Mouse (Mus musculus) adrenal gland, adult 2 months (tissue): ENCODE measurements around the gene Cblc. TPM values are rescaled to one million over a fixed set of nuclear protein-coding genes. Genes with fewer than 3 reads are reported as not detected.

Source experiments
- polyA plus RNA-seq: library from polyadenylated mRNA; depleted of rRNA; stranded (reverse); fragments of >200 nt; gene quantifications from 2 replicates; pipeline ENCODE4 v1.2.3, GENCODE M21; 2012; rRNA removed
- total RNA-seq, 2 experiments: library from RNA; stranded (reverse); gene quantifications; 2 replicates each; pipeline ENCODE4 v1.2.3; 2021

Cblc gene
- total and polyA plus RNA-seq, 3 experiments: not detected

Other genes starting within 250 kb of the Cblc start
- 10 to 100 TPM; 68.3 to 70.8 TPM for gene Ppp1r37, start 233.7 kb downstream of the Cblc start, total RNA-seq
- 159 and 163 TPM in 2 replicates for gene Ppp1r37, start 233.7 kb downstream of the Cblc start, polyA plus RNA-seq
- gene Zfp296, start 219.5 kb downstream of the Cblc start, total RNA-seq: under 1 TPM; 0.69 to 0.98 TPM
- gene Zfp296, start 219.5 kb downstream of the Cblc start, polyA plus RNA-seq: 3.1 and 3.4 TPM in 2 replicates
- gene Gemin7, start 219.2 kb downstream of the Cblc start, total RNA-seq: 10 to 100 TPM; 83.8 to 84.2 TPM
- gene Gemin7, start 219.2 kb downstream of the Cblc start, polyA plus RNA-seq: 177 and 183 TPM in 2 replicates
- gene Clasrp, start 192.3 kb downstream of the Cblc start, total RNA-seq: 10 to 100 TPM; 34.4 to 37.3 TPM
- 280 and 380 TPM in 2 replicates for gene Clasrp, start 192.3 kb downstream of the Cblc start, polyA plus RNA-seq
- 10 to 100 TPM; 26.5 to 33.9 TPM for gene Relb, start 167.4 kb downstream of the Cblc start, total RNA-seq
- 79.2 and 85.8 TPM in 2 replicates for gene Relb, start 167.4 kb downstream of the Cblc start, polyA plus RNA-seq
- 100 to 1,000 TPM; 151 to 152 TPM for gene Clptm1, start 131.8 kb downstream of the Cblc start, total RNA-seq
- gene Clptm1, start 131.8 kb downstream of the Cblc start, polyA plus RNA-seq: 157 and 178 TPM in 2 replicates
- 1 to 10 TPM in 1 of 2 experiments, not detected in 1; 3.1 TPM for gene Apoc2, start 118.9 kb downstream of the Cblc start, total RNA-seq
- 0.28 TPM in 1 of 2 replicates, not detected in the other for gene Apoc2, start 118.9 kb downstream of the Cblc start, polyA plus RNA-seq
- gene Gm44805, start 115.4 kb downstream of the Cblc start, total RNA-seq: 1 to 10 TPM; 1.5 to 1.9 TPM
- gene Gm44805, start 115.4 kb downstream of the Cblc start, polyA plus RNA-seq: 2.3 and 4.1 TPM in 2 replicates
- 100 to 1,000 TPM in 1 of 2 experiments, 10 to 100 TPM in 1; 40.7 to 204 TPM for gene Apoc4, start 115.3 kb downstream of the Cblc start, total RNA-seq
- 95.0 and 181 TPM in 2 replicates for gene Apoc4, start 115.3 kb downstream of the Cblc start, polyA plus RNA-seq
- 1,000 to 10,000 TPM in 1 of 2 experiments, 100 to 1,000 TPM in 1; 204 to 1,066 TPM for gene Apoc1, start 104.1 kb downstream of the Cblc start, total RNA-seq
- 76.5 and 212 TPM in 2 replicates for gene Apoc1, start 104.1 kb downstream of the Cblc start, polyA plus RNA-seq
- 1,000 to 10,000 TPM; 1,105 to 1,118 TPM for gene Apoe, start 97.6 kb downstream of the Cblc start, total RNA-seq
- 1,670 and 1,938 TPM in 2 replicates for gene Apoe, start 97.6 kb downstream of the Cblc start, polyA plus RNA-seq
- gene Tomm40, start 81.4 kb downstream of the Cblc start, total RNA-seq: 100 to 1,000 TPM; 115 to 143 TPM
- gene Tomm40, start 81.4 kb downstream of the Cblc start, polyA plus RNA-seq: 164 and 165 TPM in 2 replicates
- gene Nectin2, start 46.3 kb downstream of the Cblc start, total RNA-seq: 10 to 100 TPM; 76.9 to 98.1 TPM
- 138 and 165 TPM in 2 replicates for gene Nectin2, start 46.3 kb downstream of the Cblc start, polyA plus RNA-seq
- 10 to 100 TPM; 35.9 to 61.1 TPM for gene Bcam, start 25.8 kb downstream of the Cblc start, total RNA-seq
- gene Bcam, start 25.8 kb downstream of the Cblc start, polyA plus RNA-seq: 103 and 108 TPM in 2 replicates
- gene Bcl3, start 26.0 kb upstream of the Cblc start, total RNA-seq: 10 to 100 TPM; 26.7 to 34.1 TPM
- 155 and 161 TPM in 2 replicates for gene Bcl3, start 26.0 kb upstream of the Cblc start, polyA plus RNA-seq
- gene Gm19345, start 55.2 kb upstream of the Cblc start, total RNA-seq: under 1 TPM in 1 of 2 experiments, not detected in 1; 0.86 TPM
- gene Gm19345, start 55.2 kb upstream of the Cblc start, polyA plus RNA-seq: 0.71 and 1.3 TPM in 2 replicates
- not detected for gene Ceacam16, start 64.5 kb upstream of the Cblc start, total RNA-seq
- gene Ceacam16, start 64.5 kb upstream of the Cblc start, polyA plus RNA-seq: 0.52 and 0.55 TPM in 2 replicates
- not detected for gene Ceacam19, start 91.2 kb upstream of the Cblc start, total RNA-seq
- not detected in 2 replicates for gene Ceacam19, start 91.2 kb upstream of the Cblc start, polyA plus RNA-seq
- gene Pvr, start 124.4 kb upstream of the Cblc start, total RNA-seq: 10 to 100 TPM; 20.3 to 36.5 TPM
- gene Pvr, start 124.4 kb upstream of the Cblc start, polyA plus RNA-seq: 9.6 and 12.0 TPM in 2 replicates
- gene Igsf23, start 153.9 kb upstream of the Cblc start, total RNA-seq: not detected
- 0.12 TPM in 1 of 2 replicates, not detected in the other for gene Igsf23, start 153.9 kb upstream of the Cblc start, polyA plus RNA-seq
- gene Ceacam20, start 168.6 kb upstream of the Cblc start, total RNA-seq: not detected
- gene Ceacam20, start 168.6 kb upstream of the Cblc start, polyA plus RNA-seq: 0.03 TPM in 1 of 2 replicates, not detected in the other
- gene Nlrp9b, start 194.7 kb upstream of the Cblc start, total RNA-seq: not detected
- not detected in 2 replicates for gene Nlrp9b, start 194.7 kb upstream of the Cblc start, polyA plus RNA-seq